Mouse (Mus musculus) kidney, adult 2 months (tissue): ENCODE data around the gene Gli2. TPM values are rescaled to one million over a fixed set of nuclear protein-coding genes. Genes with fewer than 3 reads are reported as not detected.

Source experiments
- DNase-seq: peaks from one replicate; pipeline ENCODE4 v3.0.0; 2021
- H3K27ac ChIP-seq: fragments of 200-500 bp; 2 replicates; pipeline ENCODE4 v1.5.1; 2012; ENCODE audit warnings: low read depth, low read length, control low read depth, inconsistent platforms; ENCODE audit not compliant: insufficient read depth
- H3K27me3 ChIP-seq: fragments of 200-500 bp; replicated peaks from 2 replicates; pipeline ENCODE4 v1.6.1; 2012; ENCODE audit warnings: mild to moderate bottlenecking, moderate library complexity, low read length, inconsistent platforms; ENCODE audit not compliant: control insufficient read depth, insufficient read depth
- H3K36me3 ChIP-seq: fragments of 200-500 bp; 2 replicates; pipeline ENCODE4 v1.6.1; 2012; ENCODE audit warnings: mild to moderate bottlenecking, moderate library complexity, low read length, inconsistent platforms; ENCODE audit not compliant: control insufficient read depth, insufficient read depth
- H3K4me1 ChIP-seq: fragments of 200-500 bp; 2 replicates; pipeline ENCODE4 v1.6.1; 2011; ENCODE audit warnings: low read length; ENCODE audit not compliant: control insufficient read depth, insufficient read depth
- H3K4me3 ChIP-seq: fragments of 200-500 bp; 2 replicates; pipeline ENCODE4 v1.5.1; 2011; ENCODE audit warnings: mild to moderate bottlenecking, low read depth, low read length, control low read depth; ENCODE audit not compliant: insufficient read depth
- CTCF ChIP-seq: fragments of 200-500 bp; conservative IDR thresholded peaks from 2 replicates; pipeline ENCODE4 v1.5.1; 2011; ENCODE audit warnings: low read depth, mild to moderate bottlenecking, control low read depth, low read length, moderate library complexity, mixed read lengths; ENCODE audit not compliant: insufficient read depth, insufficient read length
- POLR2A ChIP-seq: fragments of 200-500 bp; IDR thresholded peaks from one replicate; pipeline ENCODE4 v1.6.1; 2011; ENCODE audit warnings: low read depth, low read length, control low read depth
- WGBS: fragments of 180-500 bp; shearing (Covaris S2); methylation state at CpG from one replicate; pipeline ENCODE4 v1.1.7; 2018; 5-methylcytosine and 5-hydroxymethylcytosine counted together
- polyA plus RNA-seq: library from polyadenylated mRNA; depleted of rRNA; stranded (reverse); fragments of >200 nt; gene quantifications from 2 replicates; pipeline ENCODE4 v1.2.3, GENCODE M21; 2012

The Gli2 gene
- polyA plus RNA-seq, 1 experiment, result 0.44 TPM

DNA sequence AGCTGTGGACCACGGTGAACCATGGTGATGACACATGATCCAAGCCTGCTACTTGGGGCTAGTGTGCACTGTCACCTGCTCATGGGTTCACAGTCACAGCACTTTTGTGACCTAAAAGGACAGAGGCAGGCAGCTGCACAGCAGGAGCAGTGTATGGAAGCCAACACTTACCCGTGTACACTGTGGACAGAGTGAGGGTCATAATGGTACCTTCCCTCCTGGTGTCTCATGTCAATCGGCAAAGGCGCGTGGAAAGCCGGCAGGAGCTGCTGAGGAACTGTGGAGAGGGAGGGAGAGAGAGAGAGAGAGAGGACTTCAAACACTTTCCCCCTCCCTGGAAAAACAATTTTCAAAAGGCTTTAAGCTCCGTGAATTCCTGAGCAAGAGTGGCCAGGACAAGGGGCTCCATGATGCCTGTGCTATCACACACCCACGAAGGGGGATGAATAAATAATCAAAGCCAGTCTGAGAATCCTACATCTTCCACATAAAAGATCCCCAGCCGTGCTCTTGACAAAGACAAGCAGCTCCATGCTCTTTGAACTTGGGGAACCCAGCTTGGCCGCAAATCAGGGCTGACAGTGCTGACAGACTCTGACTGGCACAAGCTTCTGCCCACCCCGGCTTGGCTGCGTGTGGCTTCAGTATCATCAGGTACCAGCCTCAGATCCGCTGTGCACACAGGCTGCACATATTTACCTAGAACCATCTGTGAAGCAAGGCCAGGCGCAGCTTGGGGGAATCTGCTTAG, 163.1 kb downstream of the Gli2 start:
- WGBS, result 47% methylated on average over 14 of the region's 14 CpGs
- Histone ChIP-seq H3K4me1 (no peaks in the 10 kb centered on the region), H3K36me3 (no peaks in the 10 kb centered on the region), H3K4me3 (no peak overlapping the region), H3K27me3 (no peaks in the 10 kb centered on the region), H3K27ac (no peak overlapping the region)
- TF ChIP-seq CTCF (no peak), POLR2A (no peak)
- DNase-seq, result no peak

DNA sequence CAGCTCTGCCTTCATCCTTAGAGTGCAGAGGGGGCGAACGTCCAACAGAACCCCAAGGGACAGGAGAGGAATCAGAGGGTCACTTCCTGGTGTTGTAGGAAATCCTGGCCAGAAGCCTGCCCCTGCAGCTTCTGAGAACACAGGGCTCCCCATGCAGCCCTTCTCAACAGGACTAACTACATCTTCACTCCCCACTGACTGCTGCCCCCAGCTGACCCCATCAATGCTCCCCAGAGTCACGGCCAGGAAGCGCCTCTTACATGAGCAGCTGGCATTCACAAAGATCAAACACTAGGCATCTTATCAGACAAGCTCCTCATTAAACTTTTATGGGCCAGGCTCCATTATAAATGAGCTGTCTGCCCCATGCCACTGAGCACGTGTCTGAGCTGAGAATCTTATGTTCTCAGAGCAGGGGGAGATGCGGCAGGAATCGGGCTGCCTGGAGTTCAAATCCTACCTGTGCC, 172.6 kb downstream of the Gli2 start:
- peak; percentile 41 for DNase-seq
- no peak for TF ChIP-seq CTCF
- TF ChIP-seq POLR2A, result no peak
- H3K36me3 ChIP-seq, result no peaks in the 10 kb centered on the region
- no peaks in the 10 kb centered on the region for H3K27me3 ChIP-seq
- H3K4me3 ChIP-seq, result no peak overlapping the region
- no peak overlapping the region for H3K27ac ChIP-seq
- WGBS, result 27% methylated on average over 7 of the region's 7 CpGs
- H3K4me1 ChIP-seq, result no peaks in the 10 kb centered on the region

DNA sequence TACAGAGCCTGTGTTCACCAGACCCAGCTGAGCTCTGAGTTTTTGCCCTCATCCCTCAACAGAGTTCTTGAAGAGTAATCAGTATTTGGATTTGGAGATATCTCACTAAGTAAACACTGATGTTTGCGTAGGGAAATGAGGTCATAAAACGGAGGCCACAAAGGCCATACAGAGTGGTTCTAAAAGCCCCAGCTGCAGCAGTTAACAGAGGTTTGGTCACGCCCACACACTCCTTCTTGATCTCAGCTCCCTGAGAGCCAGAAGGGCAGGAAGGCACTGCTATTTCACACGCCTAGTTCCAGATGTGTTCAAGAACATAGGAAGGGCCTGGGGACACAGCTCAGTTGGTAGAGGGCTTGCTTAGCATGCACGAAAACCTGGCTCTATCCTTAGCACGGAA, 175.1 kb downstream of the Gli2 start:
- Histone ChIP-seq H3K4me3 (no peak overlapping the region), H3K27ac (no peak overlapping the region), H3K36me3 (no peaks in the 10 kb centered on the region), H3K4me1 (no peaks in the 10 kb centered on the region), H3K27me3 (no peaks in the 10 kb centered on the region)
- no peak for TF ChIP-seq CTCF
- no peak for TF ChIP-seq POLR2A
- peak; percentile 57 for DNase-seq
- 54% methylated on average over 6 of the region's 6 CpGs for WGBS

DNA sequence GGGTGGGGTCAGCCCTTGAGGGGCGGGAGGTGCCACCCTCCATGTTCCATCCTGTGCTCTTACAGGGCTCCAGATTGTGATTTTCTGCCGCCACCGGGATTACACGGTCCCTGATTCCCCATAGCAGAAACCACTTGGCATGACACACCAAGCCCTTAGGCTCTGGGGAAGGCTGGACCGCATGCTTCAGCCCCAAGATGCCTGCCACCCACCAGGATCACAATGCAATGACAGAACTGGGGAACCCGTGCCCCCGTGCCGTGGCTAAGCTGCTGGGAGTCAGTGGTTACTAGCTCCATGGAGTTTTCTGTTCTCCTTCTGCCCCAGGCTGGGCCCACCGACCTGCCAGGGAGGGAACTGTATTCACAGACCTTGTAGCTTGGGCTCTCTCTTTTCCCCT, 178.2 kb downstream of the Gli2 start:
- no peak overlapping the region for H3K4me3 ChIP-seq
- no peaks in the 10 kb centered on the region for H3K27me3 ChIP-seq
- DNase-seq, result no peak
- TF ChIP-seq CTCF (no peak), POLR2A (no peak)
- H3K27ac ChIP-seq, result no peak overlapping the region
- H3K36me3 ChIP-seq, result no peaks in the 10 kb centered on the region
- no peaks in the 10 kb centered on the region for H3K4me1 ChIP-seq
- whole genome bisulfite sequencing, result 82% methylated on average over 9 of the region's 9 CpGs

DNA sequence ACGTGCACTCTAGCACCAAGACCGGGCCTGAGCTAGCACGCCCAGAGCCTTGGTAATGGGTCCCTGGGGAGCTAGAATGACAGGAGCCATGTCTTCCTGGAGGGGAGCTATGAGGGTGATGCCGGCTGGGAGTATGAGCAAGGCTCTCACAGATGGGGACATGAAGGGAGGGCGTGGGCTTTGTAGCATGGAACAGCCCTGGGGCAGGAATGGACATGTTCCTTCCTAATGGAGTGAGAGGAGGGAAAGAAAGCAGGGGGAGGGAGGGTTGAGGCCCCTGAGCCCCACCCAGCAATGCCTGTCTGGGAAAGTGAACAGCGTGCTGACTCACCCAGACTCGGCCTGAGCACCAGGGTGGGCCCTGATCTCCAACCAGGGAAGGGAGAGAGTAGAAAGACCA, 179.9 kb downstream of the Gli2 start:
- WGBS, result 80% methylated on average over 7 of the region's 7 CpGs
- no peak for DNase-seq

DNA sequence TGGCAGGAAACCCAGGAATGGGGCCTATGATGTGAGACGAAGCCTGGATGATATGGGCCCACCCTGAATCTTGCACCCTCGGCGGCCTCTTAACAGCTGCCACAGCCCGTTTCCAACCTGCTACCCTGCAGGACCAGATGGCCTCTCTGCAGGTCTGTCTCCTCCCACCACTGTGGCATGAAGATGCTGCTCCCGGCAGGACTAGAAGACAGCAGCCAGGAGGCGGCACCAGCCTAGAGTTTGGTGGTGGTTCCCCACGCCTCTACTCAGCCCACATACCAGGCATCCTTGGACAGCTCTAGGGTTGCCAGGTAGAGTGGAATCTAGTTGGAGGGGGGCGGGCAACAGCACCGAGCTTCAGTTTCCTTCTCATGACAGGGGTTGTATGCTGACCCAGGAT, 188.7 kb downstream of the Gli2 start:
- no peak for DNase-seq
- H3K4me3 ChIP-seq, result no peak overlapping the region
- no peak overlapping the region for H3K27ac ChIP-seq
- TF ChIP-seq CTCF (no peak), POLR2A (no peak)
- H3K36me3 ChIP-seq, result no peaks in the 10 kb centered on the region
- WGBS, result 72% methylated on average over 9 of the region's 9 CpGs
- no peaks in the 10 kb centered on the region for H3K27me3 ChIP-seq
- H3K4me1 ChIP-seq, result no peaks in the 10 kb centered on the region

More for the DNA sequence above, 179.9 kb downstream of the Gli2 start:
- Histone ChIP-seq H3K27ac (no peak overlapping the region), H3K36me3 (no peaks in the 10 kb centered on the region), H3K27me3 (no peaks in the 10 kb centered on the region), H3K4me1 (no peaks in the 10 kb centered on the region), H3K4me3 (no peak overlapping the region)
- no peak for TF ChIP-seq POLR2A
- TF ChIP-seq CTCF, result no peak

DNA sequence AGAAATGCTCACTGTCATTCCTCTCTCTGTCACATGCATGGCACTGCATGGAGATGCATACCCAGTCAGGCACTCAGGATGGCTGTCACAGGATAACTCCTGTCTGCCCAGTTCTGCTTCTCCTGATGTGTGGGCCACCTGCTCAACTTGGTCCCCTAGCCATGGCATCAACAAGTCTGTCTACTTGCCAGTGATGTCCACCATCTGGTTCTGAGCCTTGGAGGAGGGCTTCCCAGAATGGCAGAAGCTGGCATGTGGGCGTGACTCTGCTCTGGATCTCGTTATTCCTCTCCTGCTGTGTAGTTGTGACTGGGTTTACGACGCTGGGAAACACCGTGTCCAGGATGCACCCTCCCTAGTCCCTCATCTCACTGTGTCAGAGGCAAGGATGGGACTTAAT, 189.4 kb downstream of the Gli2 start:
- no peak for DNase-seq
- Histone ChIP-seq H3K4me3 (no peak overlapping the region), H3K36me3 (no peaks in the 10 kb centered on the region), H3K4me1 (no peaks in the 10 kb centered on the region), H3K27ac (no peak overlapping the region), H3K27me3 (no peaks in the 10 kb centered on the region)
- WGBS, result 80% methylated on average over 5 of the region's 5 CpGs
- TF ChIP-seq CTCF, result no peak
- TF ChIP-seq POLR2A, result no peak
